Mouse (Mus musculus): Measurements from ENCODE around the gene Psat1. TPM values are rescaled to one million over a fixed set of nuclear protein-coding genes. Genes with fewer than 3 reads are reported as not detected.

Psat1 gene
- total RNA-seq (2023): 10 to 100 TPM; 23.7 to 25.0 TPM

GRCm38 (mm10) chr19:15947237-15947636 is at the start of gene Psat1:
Gene Psat1, minus strand, starts transcription at chr19:15947337.

GRCm38 (mm10) chr19:15984449-15985171 is 37.5 kb upstream of the Psat1 start, which contains the start of gene Cep78:
Gene Cep78, minus strand, starts transcription at chr19:15984989.

Other genes starting within 250 kb of the Psat1 start
- 10 to 100 TPM; 17.9 to 20.5 TPM for gene Cep78, start 37.7 kb upstream of the Psat1 start, total RNA-seq (2023)
- gene Gnaq, start 185.5 kb upstream of the Psat1 start, total RNA-seq (2023): 10 to 100 TPM; 42.9 to 50.3 TPM